Comparison of ENCODE assay signal across 11 mouse cellular contexts in genomic region chr5:48402497-48402896, GRCm38 (mm10).
A peak's percentile ranks its signal among the peaks of the same experiment; 100 is the strongest.
DNase-seq lines count a peak whose midpoint lies in the region; ATAC-seq lines count a peak whose summit lies in the region.
"Had no signal": no experiment of that assay in that cellular context is flagged by ENCODE, and none has a peak within 500 bp of the region (broad histone marks: within the 10 kb centered on the region; RNA-seq: fewer than 3 reads in every experiment).

No protein-coding gene starts in this region.

- no peaks in the 10 kb centered on the region for H3K9me3 ChIP-seq in heart, embryonic 12.5 days (replicated peaks)
- no peaks in the 10 kb centered on the region for H3K9me3 ChIP-seq in heart, embryonic 10.5 days
- no peaks in the 10 kb centered on the region for H3K9me3 ChIP-seq in kidney, embryonic 14.5 days (ENCODE audit: control insufficient read depth, low read length)
- H3K9me3 ChIP-seq in forebrain, embryonic 16.5 days (ENCODE audit: control insufficient read depth, low read length): no peaks in the 10 kb centered on the region
- H3K9me3 ChIP-seq: forebrain, embryonic 15.5 days; G1E had no signal

- H3K4me1 ChIP-seq in heart, embryonic 12.5 days (replicated peaks): no peaks in the 10 kb centered on the region
- H3K4me1 ChIP-seq in heart, embryonic 10.5 days: no peaks in the 10 kb centered on the region
- H3K4me1 ChIP-seq in kidney, embryonic 14.5 days (ENCODE audit: control insufficient read depth, insufficient read depth, low read length): no peaks in the 10 kb centered on the region
- H3K4me1 ChIP-seq in forebrain, embryonic 16.5 days (replicated peaks; ENCODE audit: control insufficient read depth, insufficient read depth, low read length): no peaks in the 10 kb centered on the region
- H3K4me1 ChIP-seq: forebrain, embryonic 15.5 days had no signal

- no peak overlapping the region for H3K4me2 ChIP-seq in heart, embryonic 12.5 days
- H3K4me2 ChIP-seq in kidney, embryonic 14.5 days (replicated peaks; ENCODE audit: low read depth, low read length): no peak overlapping the region
- H3K4me2 ChIP-seq in forebrain, embryonic 16.5 days (ENCODE audit: low read length): no peak overlapping the region
- H3K4me2 ChIP-seq: forebrain, embryonic 15.5 days had no signal

- no peak overlapping the region for H3K4me3 ChIP-seq in heart, embryonic 12.5 days
- H3K4me3 ChIP-seq in heart, embryonic 10.5 days: no peak overlapping the region
- no peak overlapping the region for H3K4me3 ChIP-seq in kidney, embryonic 14.5 days (ENCODE audit: low read length)
- H3K4me3 ChIP-seq in forebrain, embryonic 16.5 days (replicated peaks; ENCODE audit: low read length): no peak overlapping the region
- H3K4me3 ChIP-seq: forebrain, embryonic 15.5 days had no signal

- no peaks in the 10 kb centered on the region for H3K27me3 ChIP-seq in heart, embryonic 12.5 days (replicated peaks)
- no peaks in the 10 kb centered on the region for H3K27me3 ChIP-seq in heart, embryonic 10.5 days (ENCODE audit: insufficient read depth, poor library complexity, severe bottlenecking)
- H3K27me3 ChIP-seq in kidney, embryonic 14.5 days (ENCODE audit: control insufficient read depth, insufficient read depth, low read length): no peaks in the 10 kb centered on the region
- H3K27me3 ChIP-seq in forebrain, embryonic 16.5 days (replicated peaks; ENCODE audit: control insufficient read depth, insufficient read depth, low read length): no peaks in the 10 kb centered on the region
- H3K27me3 ChIP-seq: forebrain, embryonic 15.5 days had no signal

- no peak overlapping the region for H3K27ac ChIP-seq in heart, embryonic 12.5 days (ENCODE audit: poor library complexity, severe bottlenecking)
- H3K27ac ChIP-seq in heart, embryonic 10.5 days: no peak overlapping the region
- H3K27ac ChIP-seq in kidney, embryonic 14.5 days (ENCODE audit: low read depth, low read length): no peak overlapping the region
- no peak overlapping the region for H3K27ac ChIP-seq in forebrain, embryonic 16.5 days (ENCODE audit: low read length)
- H3K27ac ChIP-seq: forebrain, embryonic 15.5 days had no signal

- no peak for DNase-seq in heart, embryonic 10.5 days (ENCODE audit: low spot score)
- DNase-seq in 3T3-L1 (ENCODE audit: low read depth, low spot score): peak; percentile 97
- peak; percentile 72 for DNase-seq in embryo, embryonic 10.5 days (ENCODE audit: low spot score)
- no peak for DNase-seq in adrenal gland, adult 18-20 months (ENCODE audit: low spot score in 2 of 2)
- DNase-seq in left cerebral cortex, adult 9 months (ENCODE audit: low spot score in 2 of 2): no peak
- DNase-seq: lung, adult 18-20 months had no signal

- ATAC-seq in heart, embryonic 12.5 days (ENCODE audit: insufficient number of reproducible peaks, low FRiP score): peak; percentile 69
- ATAC-seq in kidney, embryonic 14.5 days (ENCODE audit: low FRiP score, low TSS enrichment): 0 out of 2 replicates have a peak, but pooled peaks have one; percentile 39
- ATAC-seq in forebrain, embryonic 16.5 days: no peak
- ATAC-seq: forebrain, embryonic 15.5 days had no signal

- H3K36me3 ChIP-seq in heart, embryonic 12.5 days: no peaks in the 10 kb centered on the region
- H3K36me3 ChIP-seq in heart, embryonic 10.5 days: peaks cover 4% of the 10 kb centered on the region; the same call in 1 of the 2 replicates
- H3K36me3 ChIP-seq in kidney, embryonic 14.5 days (ENCODE audit: control insufficient read depth, insufficient read depth, low read length): peaks cover 5% of the 10 kb centered on the region; the same call in 1 of the 2 replicates
- H3K36me3 ChIP-seq in forebrain, embryonic 16.5 days (ENCODE audit: control insufficient read depth, insufficient read depth): peaks cover 2% of the 10 kb centered on the region; the same call in 1 of the 2 replicates

- WGBS in heart, embryonic 12.5 days: 46% methylated on average over 3 of the region's 3 CpGs
- WGBS in heart, embryonic 10.5 days: 52% methylated on average over 3 of the region's 3 CpGs
- 63% methylated on average over 3 of the region's 3 CpGs for WGBS in kidney, embryonic 14.5 days
- 84% methylated on average over 3 of the region's 3 CpGs for WGBS in forebrain, embryonic 16.5 days

- no peak overlapping the region for H3K9ac ChIP-seq in heart, embryonic 12.5 days
- no peak overlapping the region for H3K9ac ChIP-seq in kidney, embryonic 14.5 days (ENCODE audit: low read depth, low read length)
- H3K9ac ChIP-seq in forebrain, embryonic 16.5 days (replicated peaks; ENCODE audit: low read depth, low read length): no peak overlapping the region
- H3K9ac ChIP-seq: forebrain, embryonic 15.5 days had no signal

Comparison
In these comparisons a context has a peak if more than half of its experiments do, and no peak if none do; other contexts are left out.
1. DNase-seq: peak in 3T3-L1 (single experiment) and embryo, embryonic 10.5 days (single experiment); none in heart, embryonic 10.5 days (single experiment), adrenal gland, adult 18-20 months (0 of 2) and left cerebral cortex, adult 9 months (0 of 2).